Mouse (Mus musculus) forebrain, postnatal 0 days (tissue): ENCODE results near the gene Tcta. TPM values are rescaled to one million over a fixed set of nuclear protein-coding genes. Genes with fewer than 3 reads are reported as not detected.
A peak's percentile ranks its signal among the peaks of the same experiment; 100 is the strongest.

Source experiments
- ATAC-seq: fragments of 200-750 bp; cut with Nextera tagmentation; 2 replicates; pipeline ENCODE4 v1.8.0; 2017; ENCODE audit warnings: mild to moderate bottlenecking, moderate library complexity
- DNase-seq: peaks from one replicate; pipeline ENCODE4 v3.0.0-alpha.2; 2015
- H3K27ac ChIP-seq: fragments of 300-500 bp; sonication (generic); 2 replicates; pipeline ENCODE4 v1.5.1; 2014; ENCODE audit warnings: low read depth, mild to moderate bottlenecking, antibody characterized with exemption, low read length, moderate library complexity, mixed read lengths
- H3K27me3 ChIP-seq: fragments of 300-500 bp; sonication (generic); 2 replicates; pipeline ENCODE4 v1.6.1; 2014; ENCODE audit warnings: mild to moderate bottlenecking, low read length, mixed read lengths; ENCODE audit not compliant: insufficient read depth
- H3K36me3 ChIP-seq: fragments of 300-500 bp; sonication (generic); 2 replicates; pipeline ENCODE4 v1.6.1; 2014; ENCODE audit warnings: mild to moderate bottlenecking, moderate library complexity; ENCODE audit not compliant: insufficient read depth
- H3K4me1 ChIP-seq: fragments of 300-500 bp; sonication (generic); 2 replicates; pipeline ENCODE4 v1.6.1; 2014; ENCODE audit warnings: antibody characterized with exemption; ENCODE audit not compliant: insufficient read depth
- H3K4me2 ChIP-seq: fragments of 300-500 bp; sonication (generic); 2 replicates; pipeline ENCODE4 v1.6.1; 2014; ENCODE audit warnings: low read depth, mild to moderate bottlenecking, moderate library complexity
- H3K4me3 ChIP-seq: fragments of 300-500 bp; sonication (generic); 2 replicates; pipeline ENCODE4 v1.5.1; 2014; ENCODE audit warnings: low read depth, low read length, mixed read lengths
- H3K9ac ChIP-seq: fragments of 300-500 bp; sonication (generic); 2 replicates; pipeline ENCODE4 v1.6.1; 2014; ENCODE audit warnings: mild to moderate bottlenecking
- H3K9me3 ChIP-seq: fragments of 300-500 bp; sonication (generic); 2 replicates; pipeline ENCODE4 v1.6.1; 2016; ENCODE audit warnings: low read length
- CTCF ChIP-seq: sonication (generic); IDR thresholded peaks from 2 replicates; pipeline ENCODE4 v1.5.1; 2016; ENCODE audit warnings: antibody characterized with exemption, control low read depth, low read depth
- WGBS: fragments of 180-500 bp; shearing (Covaris S2); extraction: QIAGEN DNeasy Blood & Tissue Kit; methylation state at CpG from one replicate; pipeline ENCODE4 v1.1.7; 2014; 5-methylcytosine and 5-hydroxymethylcytosine counted together
- polyA plus RNA-seq: library from polyadenylated mRNA; unstranded; fragments of >200 nt; fragmentation: Nextera tagmentation; extraction: Ambion mirVana; gene quantifications from 2 replicates; pipeline ENCODE4 v1.2.1, GENCODE M21; 2015
- total RNA-seq: library from RNA; depleted of rRNA; stranded (reverse); fragments of >200 nt; gene quantifications from 2 replicates; pipeline ENCODE4 v1.2.3, GENCODE M21; 2014

Tcta gene
- total and polyA plus RNA-seq, 2 experiments from 2014 or later: 50.0 to 66.2 TPM

- Histone ChIP-seq H3K4me3 (no peak overlapping the region), H3K9ac (no peak overlapping the region), H3K4me1 (peaks cover 20% of the 10 kb centered on the region), H3K27me3 (no peaks in the 10 kb centered on the region), H3K4me2 (no peak overlapping the region), H3K36me3 (no peaks in the 10 kb centered on the region), H3K27ac (no peak overlapping the region), H3K9me3 (no peaks in the 10 kb centered on the region)
- no peak for DNase-seq
- TF ChIP-seq CTCF: no peak
- ATAC-seq: no peak
- WGBS: 97% methylated on average over 1 of the region's 1 CpGs
Observed at GRCm38 (mm10) chr9:108343835-108344234, 37.9 kb upstream of the Tcta start.

- 88% methylated on average over 3 of the region's 3 CpGs for WGBS
- H3K27me3 ChIP-seq: no peaks in the 10 kb centered on the region
- TF ChIP-seq CTCF: no peak
- ATAC-seq (no peak), DNase-seq (no peak)
- H3K9ac ChIP-seq: no peak overlapping the region
- H3K4me1 ChIP-seq: peaks cover 15% of the 10 kb centered on the region
- no peak overlapping the region for H3K4me3 ChIP-seq
- no peaks in the 10 kb centered on the region for H3K9me3 ChIP-seq
- H3K4me2 ChIP-seq: no peak overlapping the region
- H3K27ac ChIP-seq: no peak overlapping the region
- no peaks in the 10 kb centered on the region; the same call in 1 of the 2 replicates for H3K36me3 ChIP-seq
Observed at GRCm38 (mm10) chr9:108343331-108343730, 37.4 kb upstream of the Tcta start.

- Histone ChIP-seq H3K9ac (no peak overlapping the region), H3K36me3 (no peaks in the 10 kb centered on the region; the same call in 1 of the 2 replicates), H3K4me1 (peaks cover 13% of the 10 kb centered on the region), H3K27me3 (no peaks in the 10 kb centered on the region), H3K4me3 (no peak overlapping the region), H3K9me3 (no peaks in the 10 kb centered on the region), H3K4me2 (no peak overlapping the region), H3K27ac (no peak overlapping the region)
- 48% methylated on average over 5 of the region's 5 CpGs for WGBS
- DNase-seq (no peak), ATAC-seq (no peak)
- no peak for TF ChIP-seq CTCF
Observed at GRCm38 (mm10) chr9:108342301-108342831, 36.4 kb upstream of the Tcta start.

DNA sequence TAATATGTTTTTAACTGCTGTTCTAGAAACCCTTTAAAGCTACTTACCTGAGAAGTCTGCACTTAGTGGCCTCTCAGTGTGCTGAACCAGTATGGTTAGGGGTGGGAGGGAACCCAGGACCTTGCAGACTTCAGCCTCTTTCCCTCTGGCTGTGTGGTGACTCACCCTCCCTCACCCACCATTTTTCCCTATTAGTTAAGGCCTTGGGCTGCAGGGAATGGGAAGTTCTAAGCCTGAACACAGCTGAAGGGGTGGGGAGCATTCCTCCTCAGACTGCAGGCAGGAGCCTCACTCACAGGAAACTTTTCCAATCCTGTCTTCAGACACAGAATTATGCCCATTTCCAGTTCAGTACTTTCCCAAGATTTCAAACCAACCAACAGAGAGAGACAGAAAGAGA is 35.8 kb upstream of the Tcta start:
- ATAC-seq: no peak
- no peak for TF ChIP-seq CTCF
- H3K4me2 ChIP-seq: no peak overlapping the region

GRCm38 (mm10) chr9:108341139-108341475 is 35.1 kb upstream of the Tcta start:
- Histone ChIP-seq H3K9me3 (no peaks in the 10 kb centered on the region), H3K27ac (no peak overlapping the region), H3K36me3 (peaks cover 2% of the 10 kb centered on the region; the same call in 1 of the 2 replicates), H3K27me3 (no peaks in the 10 kb centered on the region), H3K9ac (no peak overlapping the region), H3K4me1 (peaks cover 13% of the 10 kb centered on the region), H3K4me3 (no peak overlapping the region), H3K4me2 (no peak overlapping the region)
- ATAC-seq: no peak
- 92% methylated on average over 5 of the region's 5 CpGs for WGBS
- TF ChIP-seq CTCF: no peak
- DNase-seq: no peak

More for the DNA sequence above, 35.8 kb upstream of the Tcta start:
- no peak overlapping the region for H3K9ac ChIP-seq
- no peak overlapping the region for H3K27ac ChIP-seq
- no peaks in the 10 kb centered on the region for H3K9me3 ChIP-seq
- H3K36me3 ChIP-seq: no peaks in the 10 kb centered on the region; the same call in 1 of the 2 replicates
- H3K4me1 ChIP-seq: peaks cover 13% of the 10 kb centered on the region
- no peaks in the 10 kb centered on the region for H3K27me3 ChIP-seq
- no peak for DNase-seq
- H3K4me3 ChIP-seq: no peak overlapping the region

DNA sequence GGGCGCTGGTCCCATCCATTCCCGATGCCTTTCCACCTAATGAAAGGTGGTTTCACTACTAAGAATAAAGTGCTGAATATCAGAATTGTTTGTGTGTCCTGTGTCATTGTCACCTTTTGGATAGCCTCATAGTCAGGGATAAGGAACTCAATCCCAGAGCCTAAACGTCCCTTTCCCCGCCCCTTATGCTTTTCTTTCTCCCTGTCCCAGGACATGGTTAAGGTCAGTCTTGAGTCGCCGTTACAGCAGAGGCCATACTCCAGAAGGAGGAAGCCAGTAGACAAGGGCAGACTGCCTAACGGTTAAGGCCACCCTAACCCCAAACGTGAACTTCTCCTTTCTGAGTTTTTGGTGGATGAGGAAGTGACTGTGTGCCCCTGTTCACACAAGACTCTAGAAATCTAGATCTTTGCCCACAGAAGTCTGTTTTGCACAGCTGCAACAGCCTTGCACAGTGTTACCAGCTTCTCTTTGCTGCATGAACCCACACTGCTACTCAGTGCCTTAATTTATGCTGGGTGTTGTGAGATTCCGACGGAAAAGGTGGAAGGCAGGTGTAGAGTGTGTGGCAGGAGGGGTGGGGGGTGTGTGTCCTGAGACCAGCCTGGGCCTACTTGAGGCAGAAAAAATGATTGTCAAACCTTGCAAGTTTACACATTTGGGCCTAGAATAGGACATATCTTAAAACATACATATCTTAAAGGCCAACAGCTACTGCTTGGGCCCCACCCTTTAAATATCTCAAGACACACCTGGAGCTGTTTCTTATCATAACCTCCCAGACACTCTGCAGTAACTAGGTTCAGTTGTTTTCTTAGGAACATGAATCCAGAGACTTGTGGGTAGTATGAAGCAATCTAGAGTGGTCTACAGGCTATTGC is 34.5 kb upstream of the Tcta start:
- TF ChIP-seq CTCF: no peak
- Histone ChIP-seq H3K27ac (no peak overlapping the region), H3K4me2 (peak overlapping the region; percentile 80), H3K36me3 (peaks cover 6% of the 10 kb centered on the region), H3K9ac (peak overlapping the region; percentile 70; the same call in 1 of the 2 replicates), H3K9me3 (no peaks in the 10 kb centered on the region), H3K4me1 (peaks cover 13% of the 10 kb centered on the region), H3K4me3 (peak overlapping the region; percentile 50), H3K27me3 (no peaks in the 10 kb centered on the region)
- DNase-seq (no peak), ATAC-seq (no peak)
- WGBS: 73% methylated on average over 10 of the region's 10 CpGs

- no peaks in the 10 kb centered on the region for H3K9me3 ChIP-seq
- H3K36me3 ChIP-seq: peaks cover 13% of the 10 kb centered on the region
- peak overlapping the region; percentile 50 for H3K4me3 ChIP-seq
- peak overlapping the region; percentile 85; the same call in 1 of the 2 replicates for H3K27ac ChIP-seq
- H3K9ac ChIP-seq: peak overlapping the region; percentile 70
- WGBS: 14% methylated on average over 20 of the region's 20 CpGs
- peaks cover 13% of the 10 kb centered on the region for H3K4me1 ChIP-seq
- DNase-seq: no peak
- H3K4me2 ChIP-seq: peak overlapping the region; percentile 80
- ATAC-seq: no peak
- no peak for TF ChIP-seq CTCF
- no peaks in the 10 kb centered on the region for H3K27me3 ChIP-seq
Observed at GRCm38 (mm10) chr9:108339886-108340257, 33.9 kb upstream of the Tcta start.
